ENCODE assay signal across 9 mouse cellular contexts in the genomic region with DNA sequence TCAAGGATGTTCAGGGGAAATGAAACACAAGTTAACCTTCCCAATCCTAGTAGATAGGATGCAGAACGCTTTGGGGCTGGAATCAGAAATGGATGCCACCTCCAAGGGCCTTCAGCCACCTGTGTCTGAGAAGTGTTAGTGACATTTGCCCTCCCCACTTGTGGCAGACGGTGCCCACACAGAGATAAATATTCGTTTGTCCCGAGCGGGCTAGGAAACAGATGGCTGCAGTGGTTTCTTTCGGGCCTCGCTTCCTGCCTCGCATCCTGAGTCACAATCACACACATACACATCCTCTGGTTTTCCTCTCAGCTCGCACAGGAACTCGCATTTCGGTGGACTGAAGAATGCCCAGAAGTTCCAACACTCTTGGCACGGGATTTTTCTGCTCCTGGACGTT. TPM values are rescaled to one million over a fixed set of nuclear protein-coding genes. Genes with fewer than 3 reads are reported as not detected.
DNase-seq lines count a peak whose midpoint lies in the region; ATAC-seq and TF ChIP-seq lines count a peak whose summit lies in the region.
"Had no signal": no experiment of that assay in that cellular context is flagged by ENCODE, and none has a peak within 500 bp of the region (broad histone marks: within the 10 kb centered on the region; RNA-seq: fewer than 3 reads in every experiment).

No protein-coding gene starts in this region.

- no peak overlapping the region for H3K9ac ChIP-seq in embryonic facial prominence, embryonic 13.5 days
- H3K9ac ChIP-seq: midbrain, embryonic 12.5 days had no signal

- no peak for TF ChIP-seq POLR2A in small intestine, adult 2 months (IDR thresholded peaks at IDR 0.05; ENCODE audit: low read depth, low read length)

- no peaks in the 10 kb centered on the region for H3K9me3 ChIP-seq in embryonic facial prominence, embryonic 13.5 days
- H3K9me3 ChIP-seq: midbrain, embryonic 12.5 days had no signal

- H3K4me3 ChIP-seq in gastrocnemius, adult 2 months: no peak overlapping the region
- no peak overlapping the region for H3K4me3 ChIP-seq in embryonic facial prominence, embryonic 13.5 days
- no peak overlapping the region for H3K4me3 ChIP-seq in small intestine, adult 2 months (ENCODE audit: low read depth, low read length)
- H3K4me3 ChIP-seq: midbrain, embryonic 12.5 days had no signal

- no peak for ATAC-seq in embryonic facial prominence, embryonic 13.5 days (ENCODE audit: insufficient number of reproducible peaks, insufficient read depth, low FRiP score, low TSS enrichment, low read depth)

- peak overlapping the region; percentile 57; the same call in 1 of the 2 replicates for H3K27ac ChIP-seq in gastrocnemius, adult 2 months
- peak overlapping the region; percentile 40; the same call in 1 of the 2 replicates for H3K27ac ChIP-seq in embryonic facial prominence, embryonic 13.5 days
- H3K27ac ChIP-seq in small intestine, adult 2 months (ENCODE audit: insufficient read depth, low read depth, low read length): peak overlapping the region; percentile 49; the same call in 1 of the 2 replicates
- H3K27ac ChIP-seq: midbrain, embryonic 12.5 days had no signal

- intact Hi-C loops in gastrocnemius, adult 2 months (cut with DNase I): no loop called here
- intact Hi-C loops in gastrocnemius, postnatal 14 days (cut with DNase I; ENCODE audit: low total_unique reads): no loop called here

- WGBS in embryonic facial prominence, embryonic 13.5 days: 86% methylated on average over 13 of the region's 13 CpGs
- WGBS in small intestine, adult 2 months: 81% methylated on average over 13 of the region's 13 CpGs

- no peak for DNase-seq in gastrocnemius, adult 2 months
- DNase-seq in gastrocnemius, postnatal 14 days: no peak
- DNase-seq in kidney, postnatal 14 days: peak; percentile 67
- DNase-seq in frontal cortex, postnatal 14 days (ENCODE audit: low spot score in 2 of 2): no peak
- DNase-seq in ovary, postnatal 14 days (ENCODE audit: low spot score): no peak
- no peak for DNase-seq in MN1 (ENCODE audit: low spot score)

- H3K27me3 ChIP-seq in embryonic facial prominence, embryonic 13.5 days: no peaks in the 10 kb centered on the region; the same call in 1 of the 2 replicates
- H3K27me3 ChIP-seq in small intestine, adult 2 months (ENCODE audit: control insufficient read depth, insufficient read depth, low read length): no peaks in the 10 kb centered on the region
- H3K27me3 ChIP-seq: midbrain, embryonic 12.5 days had no signal

- no peaks in the 10 kb centered on the region for H3K36me3 ChIP-seq in embryonic facial prominence, embryonic 13.5 days
- no peaks in the 10 kb centered on the region for H3K36me3 ChIP-seq in small intestine, adult 2 months (ENCODE audit: control insufficient read depth, insufficient read depth, low read length)
- H3K36me3 ChIP-seq: midbrain, embryonic 12.5 days had no signal

- TF ChIP-seq CTCF in gastrocnemius, adult 2 months (IDR thresholded peaks at IDR 0.05): no peak
- TF ChIP-seq CTCF in small intestine, adult 2 months (IDR thresholded peaks at IDR 0.05; ENCODE audit: extremely low read depth, insufficient read length, insufficient replicate concordance, low read depth, low read length): no peak

- no peak overlapping the region for H3K4me2 ChIP-seq in embryonic facial prominence, embryonic 13.5 days
- H3K4me2 ChIP-seq: midbrain, embryonic 12.5 days had no signal

- H3K4me1 ChIP-seq in embryonic facial prominence, embryonic 13.5 days: peaks cover 30% of the 10 kb centered on the region
- no peaks in the 10 kb centered on the region; the same call in 1 of the 2 replicates for H3K4me1 ChIP-seq in small intestine, adult 2 months (ENCODE audit: control insufficient read depth, insufficient read depth, insufficient read length, low read length)

RNA-seq across cellular contexts. Expression of gene Rfx8, which starts 13.5 kb away (rescaled TPM):
- not detected for total RNA-seq in gastrocnemius, adult 2 months (2021)
- total RNA-seq in gastrocnemius, postnatal 14 days (2021): under 1 TPM; 0.10 to 0.18 TPM
- polyA plus RNA-seq in embryonic facial prominence, embryonic 13.5 days (2015; fragmentation: Nextera tagmentation; extraction: Ambion mirVana): 1.8 and 2.1 TPM in 2 replicates
- 0.04 TPM in 1 of 2 replicates, not detected in the other for polyA plus RNA-seq in small intestine, adult 2 months (2012; rRNA removed)
